Mouse (Mus musculus) hindbrain, embryonic 11.5 days (tissue): Measurements from ENCODE around the gene Hsd17b6. TPM values are rescaled to one million over a fixed set of nuclear protein-coding genes. Genes with fewer than 3 reads are reported as not detected.

Experiments used
- ATAC-seq: fragments of 200-750 bp; cut with Nextera tagmentation; 2 replicates; pipeline ENCODE4 v1.8.0; 2017; ENCODE audit warnings: mild to moderate bottlenecking, moderate TSS enrichment, moderate library complexity; ENCODE audit not compliant: low FRiP score
- DNase-seq: peaks from one replicate; pipeline ENCODE4 v3.0.0-alpha.2; 2015; ENCODE audit warnings: low spot score
- H3K27ac ChIP-seq: fragments of 300-500 bp; sonication (generic); 2 replicates; pipeline ENCODE4 v1.5.1; 2014; ENCODE audit warnings: mild to moderate bottlenecking, low read depth, low read length
- H3K27me3 ChIP-seq: fragments of 300-500 bp; sonication (generic); 2 replicates; pipeline ENCODE4 v1.6.1; 2014; ENCODE audit warnings: mild to moderate bottlenecking, low read length, moderate library complexity, mixed read lengths; ENCODE audit not compliant: control insufficient read depth, insufficient read depth
- H3K36me3 ChIP-seq: fragments of 300-500 bp; sonication (generic); 2 replicates; pipeline ENCODE4 v1.6.1; 2014; ENCODE audit warnings: mild to moderate bottlenecking, low read length, moderate library complexity, mixed read lengths; ENCODE audit not compliant: control insufficient read depth, insufficient read depth
- H3K4me1 ChIP-seq: fragments of 300-500 bp; sonication (generic); replicated peaks from 2 replicates; pipeline ENCODE4 v1.6.1; 2014; ENCODE audit warnings: low read length, mixed read lengths; ENCODE audit not compliant: control insufficient read depth, insufficient read depth
- H3K4me2 ChIP-seq: fragments of 300-500 bp; sonication (generic); replicated peaks from 2 replicates; pipeline ENCODE4 v1.6.1; 2014; ENCODE audit warnings: mild to moderate bottlenecking, low read depth, low read length
- H3K4me3 ChIP-seq: fragments of 300-500 bp; sonication (generic); 2 replicates; pipeline ENCODE4 v1.5.1; 2014; ENCODE audit warnings: low read depth, low read length
- H3K9ac ChIP-seq: fragments of 300-500 bp; sonication (generic); 2 replicates; pipeline ENCODE4 v1.6.1; 2014; ENCODE audit warnings: low read depth, low read length
- H3K9me3 ChIP-seq: fragments of 300-500 bp; sonication (generic); 2 replicates; pipeline ENCODE4 v1.6.1; 2016; ENCODE audit warnings: low read length; ENCODE audit not compliant: control insufficient read depth
- WGBS: fragments of 180-500 bp; shearing (Covaris S2); extraction: QIAGEN DNeasy Blood & Tissue Kit; methylation state at CpG from one replicate; pipeline ENCODE4 v1.1.7; 2014; 5-methylcytosine and 5-hydroxymethylcytosine counted together
- polyA plus RNA-seq: library from polyadenylated mRNA; unstranded; fragments of >200 nt; fragmentation: Nextera tagmentation; extraction: Ambion mirVana; gene quantifications from 2 replicates; pipeline ENCODE4 v1.2.1, GENCODE M21; 2014

Hsd17b6 gene
- polyA plus RNA-seq, 1 experiment from 2014 or later, result not detected

- no peak for DNase-seq
- Histone ChIP-seq H3K9me3 (no peaks in the 10 kb centered on the region), H3K4me1 (no peaks in the 10 kb centered on the region), H3K36me3 (0 out of 2 replicates have a peak, but pooled peaks cover 13% of the 10 kb centered on the region), H3K27ac (no peak overlapping the region), H3K4me2 (no peak overlapping the region), H3K9ac (no peak overlapping the region), H3K27me3 (no peaks in the 10 kb centered on the region), H3K4me3 (no peak overlapping the region)
- WGBS, result 89% methylated on average over 5 of the region's 5 CpGs
- ATAC-seq, result no peak
These were observed 14.8 kb upstream of the Hsd17b6 start for GRCm38 (mm10) chr10:128022196-128022595.

DNA sequence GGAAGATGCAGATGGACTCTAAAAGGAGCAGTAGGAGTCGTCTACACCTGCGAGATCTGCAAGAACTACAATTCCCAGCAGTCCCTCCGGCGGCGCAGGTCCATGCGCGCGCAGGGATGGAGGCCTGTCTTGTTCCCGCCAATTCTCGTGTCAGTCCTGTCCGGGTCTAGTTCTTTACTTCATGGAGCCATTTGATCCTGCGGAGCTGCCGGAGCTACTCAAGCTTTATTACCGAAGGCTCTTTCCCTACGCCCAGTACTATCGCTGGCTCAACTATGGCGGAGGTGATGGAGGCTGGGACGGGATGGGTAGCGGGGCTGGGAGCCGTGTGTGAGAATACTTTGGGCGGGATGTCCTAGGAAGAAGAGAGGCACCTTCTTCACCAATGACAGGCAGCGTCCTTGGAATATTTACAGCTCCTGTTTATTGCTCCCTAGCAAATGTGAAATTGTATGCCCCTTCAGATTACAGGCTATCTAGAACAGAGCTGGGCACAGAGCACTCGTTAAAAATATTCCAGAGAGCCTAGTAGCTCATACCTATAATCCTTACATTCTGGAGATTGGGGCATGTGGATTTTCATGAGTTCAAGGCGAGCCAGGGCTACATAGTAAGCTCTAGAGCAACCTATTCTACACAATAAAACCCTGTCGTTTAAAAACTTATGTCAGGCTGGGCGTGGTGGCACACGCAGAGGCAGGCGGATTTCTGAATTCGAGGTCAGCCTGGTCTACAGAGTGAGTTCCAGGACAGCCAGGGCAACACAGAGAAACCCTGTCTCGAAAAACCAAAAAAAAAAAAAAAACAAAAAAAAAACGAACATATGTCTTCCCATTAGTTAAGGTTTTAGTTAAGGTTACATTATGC, 7.9 kb upstream of the Hsd17b6 start, which contains the start of gene Prim1:
Gene Prim1, plus strand, starts transcription at position 101 of the 867 bp plus-strand sequence.
- H3K27me3 ChIP-seq, result no peaks in the 10 kb centered on the region
- H3K36me3 ChIP-seq, result 0 out of 2 replicates have a peak, but pooled peaks cover 3% of the 10 kb centered on the region
- peak within 1 kb of the TSS; percentile 54 for H3K4me3 ChIP-seq
- peak within 1 kb of the TSS; percentile 52 for H3K4me2 ChIP-seq
- 6% methylated on average over 31 of the region's 31 CpGs for WGBS
- ATAC-seq, result peak; percentile 96
- peak within 1 kb of the TSS; percentile 58 for H3K9ac ChIP-seq
- DNase-seq, result peak; percentile 88
- H3K9me3 ChIP-seq, result no peaks in the 10 kb centered on the region
- 0 out of 2 replicates have a peak within 1 kb of the TSS, but pooled peaks have one; percentile 17 for H3K27ac ChIP-seq
- no peaks in the 10 kb centered on the region for H3K4me1 ChIP-seq

DNA sequence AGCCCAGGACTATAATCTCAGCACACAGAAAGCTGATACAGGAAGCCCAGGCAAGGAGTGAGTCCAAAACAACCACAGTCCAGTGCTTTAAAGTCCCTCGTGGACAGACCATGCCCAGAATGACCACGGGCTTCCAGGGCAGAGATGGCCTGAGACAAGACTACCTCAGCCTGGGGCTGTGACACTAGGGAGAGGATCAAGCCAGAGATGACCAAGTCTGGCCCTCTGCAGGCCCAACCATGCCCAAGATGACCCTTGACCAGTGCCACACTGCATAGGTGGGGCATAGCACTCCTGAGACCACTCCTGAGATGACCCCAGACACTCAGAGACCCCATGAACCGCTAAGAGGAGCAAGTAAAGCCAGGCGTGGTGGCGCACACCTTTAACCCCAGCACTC, 2.3 kb upstream of the Hsd17b6 start:
- no peak for ATAC-seq
- H3K9me3 ChIP-seq, result no peaks in the 10 kb centered on the region
- H3K27ac ChIP-seq, result no peak overlapping the region
- WGBS, result 87% methylated on average over 5 of the region's 5 CpGs
- DNase-seq, result no peak
- no peaks in the 10 kb centered on the region for H3K36me3 ChIP-seq
- H3K4me1 ChIP-seq, result no peaks in the 10 kb centered on the region
- H3K27me3 ChIP-seq, result no peaks in the 10 kb centered on the region
- H3K9ac ChIP-seq, result no peak overlapping the region
- no peak overlapping the region for H3K4me2 ChIP-seq
- no peak overlapping the region for H3K4me3 ChIP-seq

GRCm38 (mm10) chr10:128008207-128008889, 937 bp upstream of the Hsd17b6 start:
- no peak overlapping the region for H3K4me2 ChIP-seq
- H3K9ac ChIP-seq, result no peak overlapping the region
- no peaks in the 10 kb centered on the region for H3K9me3 ChIP-seq
- no peaks in the 10 kb centered on the region for H3K4me1 ChIP-seq
- 4% methylated on average over 4 of the region's 4 CpGs for WGBS
- no peak overlapping the region for H3K4me3 ChIP-seq
- ATAC-seq, result peak; percentile 72
- no peaks in the 10 kb centered on the region for H3K27me3 ChIP-seq
- no peaks in the 10 kb centered on the region for H3K36me3 ChIP-seq
- DNase-seq, result peak; percentile 89
- no peak overlapping the region for H3K27ac ChIP-seq

GRCm38 (mm10) chr10:128005479-128005878, 1.9 kb downstream of the Hsd17b6 start:
- H3K27ac ChIP-seq, result no peak overlapping the region
- DNase-seq, result no peak
- no peak overlapping the region for H3K4me3 ChIP-seq
- H3K9ac ChIP-seq, result no peak overlapping the region
- no peak overlapping the region for H3K4me2 ChIP-seq
- H3K36me3 ChIP-seq, result no peaks in the 10 kb centered on the region
- no peak for ATAC-seq
- H3K9me3 ChIP-seq, result no peaks in the 10 kb centered on the region
- no peaks in the 10 kb centered on the region for H3K4me1 ChIP-seq
- no peaks in the 10 kb centered on the region for H3K27me3 ChIP-seq
- 85% methylated on average over 8 of the region's 8 CpGs for WGBS

- H3K27me3 ChIP-seq, result no peaks in the 10 kb centered on the region
- H3K27ac ChIP-seq, result no peak overlapping the region
- H3K9ac ChIP-seq, result no peak overlapping the region
- ATAC-seq, result no peak
- H3K36me3 ChIP-seq, result no peaks in the 10 kb centered on the region
- DNase-seq, result no peak
- H3K4me1 ChIP-seq, result no peaks in the 10 kb centered on the region
- 80% methylated on average over 10 of the region's 10 CpGs for whole genome bisulfite sequencing
- H3K9me3 ChIP-seq, result no peaks in the 10 kb centered on the region
- H3K4me3 ChIP-seq, result no peak overlapping the region
- H3K4me2 ChIP-seq, result no peak overlapping the region
These were observed 2.5 kb downstream of the Hsd17b6 start for GRCm38 (mm10) chr10:128004918-128005317.

DNA sequence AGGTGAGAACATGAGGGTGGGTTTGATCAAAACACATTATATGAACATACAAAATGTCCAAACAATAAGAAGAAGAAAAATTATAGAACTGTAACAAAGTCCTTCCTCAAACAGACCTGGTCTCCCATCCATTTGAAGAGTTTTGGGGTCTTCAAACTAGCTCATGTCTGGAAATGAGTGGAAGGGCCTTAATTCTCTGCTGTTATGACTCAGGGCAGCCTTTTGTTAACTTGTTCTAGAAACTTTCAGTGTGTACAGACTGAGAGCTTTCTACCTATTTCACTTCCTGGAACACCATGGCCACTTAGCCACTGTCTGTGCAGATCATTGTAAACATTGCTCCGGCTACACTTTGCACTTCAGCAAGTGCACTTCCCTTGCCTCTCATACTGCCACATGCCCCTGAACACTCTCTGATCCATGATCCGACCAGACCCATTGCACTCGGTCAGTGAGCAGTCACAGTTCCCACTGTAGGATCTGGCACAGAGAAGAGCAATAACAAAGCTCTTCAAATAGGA, 4.1 kb downstream of the Hsd17b6 start:
- no peaks in the 10 kb centered on the region for H3K27me3 ChIP-seq
- no peak overlapping the region for H3K4me2 ChIP-seq
- no peaks in the 10 kb centered on the region for H3K9me3 ChIP-seq
- H3K9ac ChIP-seq, result no peak overlapping the region
- DNase-seq (no peak), ATAC-seq (no peak)
- WGBS, result 87% methylated on average over 3 of the region's 3 CpGs
- H3K27ac ChIP-seq, result no peak overlapping the region
- H3K4me1 ChIP-seq, result no peaks in the 10 kb centered on the region
- H3K4me3 ChIP-seq, result no peak overlapping the region
- no peaks in the 10 kb centered on the region for H3K36me3 ChIP-seq

- Histone ChIP-seq H3K9me3 (no peaks in the 10 kb centered on the region), H3K4me2 (no peak overlapping the region)
- no peak for ATAC-seq
These were observed 9.2 kb downstream of the Hsd17b6 start for GRCm38 (mm10) chr10:127998260-127998659.

More at GRCm38 (mm10) chr10:127998260-127998659, 9.2 kb downstream of the Hsd17b6 start:
- Histone ChIP-seq H3K27ac (no peak overlapping the region), H3K9ac (no peak overlapping the region), H3K27me3 (no peaks in the 10 kb centered on the region), H3K36me3 (no peaks in the 10 kb centered on the region), H3K4me1 (no peaks in the 10 kb centered on the region), H3K4me3 (no peak overlapping the region)
- 100% methylated on average over 1 of the region's 1 CpGs for WGBS
- no peak for DNase-seq
